Mouse (Mus musculus) large intestine, adult 2 months (tissue): ENCODE data around the gene Sema3a. TPM values are rescaled to one million over a fixed set of nuclear protein-coding genes. Genes with fewer than 3 reads are reported as not detected.
"Not testable (repeated sequence)": the region's sequence is repeated elsewhere in the genome, so short reads cannot be mapped to it uniquely, and the experiment has no call there.

Source experiments
- DNase-seq: peaks from one replicate; pipeline ENCODE4 v3.0.0-alpha.2; 2012; ENCODE audit warnings: low read depth, low spot score
- WGBS: fragments of 180-500 bp; shearing (Covaris S2); methylation state at CpG from one replicate; pipeline ENCODE4 v1.1.7; 2018; 5-methylcytosine and 5-hydroxymethylcytosine counted together
- polyA plus RNA-seq: library from polyadenylated mRNA; depleted of rRNA; stranded (reverse); fragments of >200 nt; gene quantifications from 2 replicates; pipeline ENCODE4 v1.2.3, GENCODE M21; 2012

The Sema3a gene
- polyA plus RNA-seq, 1 experiment = 0.29 TPM

DNA sequence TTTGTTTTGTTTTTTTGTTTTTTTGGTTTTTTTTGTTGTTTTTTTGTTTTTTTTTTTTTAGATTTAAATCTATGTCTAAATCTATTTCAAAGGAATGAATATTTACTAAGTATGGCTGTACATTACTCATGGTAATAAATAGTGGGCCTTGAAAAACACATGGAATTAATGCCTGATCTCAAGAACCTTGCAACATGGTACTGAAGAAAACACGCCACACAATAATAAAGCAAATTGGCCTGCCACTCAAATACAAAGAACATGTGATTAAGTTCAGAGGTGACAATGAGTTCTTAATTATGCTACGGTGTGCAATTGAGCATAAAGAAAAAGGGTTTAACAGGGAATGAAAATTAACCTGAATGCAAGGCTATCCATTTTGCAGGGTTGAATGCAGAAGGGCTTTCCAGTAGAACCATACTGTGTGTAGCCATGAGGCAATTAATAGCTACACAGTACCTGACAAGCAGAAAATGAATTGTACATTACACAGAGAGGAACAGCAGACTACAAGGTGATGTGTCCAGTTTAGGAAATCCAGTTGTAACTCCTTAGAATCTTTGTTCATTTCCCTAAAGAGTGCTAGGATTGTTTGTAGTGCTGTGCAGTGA lies 288.8 kb downstream of the Sema3a start:
- 82% methylated on average over 2 of the region's 2 CpGs for WGBS
- no peak for DNase-seq

DNA sequence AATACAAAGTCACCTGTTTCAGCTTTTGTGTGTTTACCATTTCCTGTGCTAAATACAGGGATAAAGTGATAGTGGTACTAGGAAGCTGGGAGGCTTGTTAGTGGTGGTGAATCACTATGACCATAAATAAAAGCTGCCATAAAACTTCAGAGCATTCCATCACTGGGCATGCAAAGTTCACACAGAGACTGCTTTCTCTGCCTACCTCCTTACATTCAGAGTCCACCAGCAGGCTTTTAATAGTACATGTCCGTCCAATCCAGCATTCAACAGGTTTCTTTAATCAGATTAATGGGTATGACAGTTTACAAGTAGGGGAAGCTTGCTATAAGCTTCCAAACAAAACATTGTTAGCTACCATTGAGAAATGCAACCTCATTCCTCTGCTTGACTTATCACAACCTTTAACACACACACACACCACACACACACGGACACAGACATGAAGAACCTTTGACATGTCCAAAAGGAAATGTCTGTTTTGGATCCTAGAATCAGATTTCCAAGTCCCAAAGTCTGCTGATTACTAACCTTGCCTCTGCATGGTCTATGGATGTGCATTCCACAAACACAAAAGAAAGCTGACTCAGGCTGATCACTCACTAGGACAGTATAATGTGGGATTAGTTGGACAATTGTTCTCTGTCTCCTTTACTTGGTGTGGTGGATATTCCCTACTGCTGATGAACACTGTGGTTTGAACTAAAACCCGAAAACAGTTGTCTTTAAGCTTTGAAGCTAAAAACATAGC lies 291.9 kb downstream of the Sema3a start:
- DNase-seq = no peak
- whole genome bisulfite sequencing = 58% methylated on average over 3 of the region's 3 CpGs

DNA sequence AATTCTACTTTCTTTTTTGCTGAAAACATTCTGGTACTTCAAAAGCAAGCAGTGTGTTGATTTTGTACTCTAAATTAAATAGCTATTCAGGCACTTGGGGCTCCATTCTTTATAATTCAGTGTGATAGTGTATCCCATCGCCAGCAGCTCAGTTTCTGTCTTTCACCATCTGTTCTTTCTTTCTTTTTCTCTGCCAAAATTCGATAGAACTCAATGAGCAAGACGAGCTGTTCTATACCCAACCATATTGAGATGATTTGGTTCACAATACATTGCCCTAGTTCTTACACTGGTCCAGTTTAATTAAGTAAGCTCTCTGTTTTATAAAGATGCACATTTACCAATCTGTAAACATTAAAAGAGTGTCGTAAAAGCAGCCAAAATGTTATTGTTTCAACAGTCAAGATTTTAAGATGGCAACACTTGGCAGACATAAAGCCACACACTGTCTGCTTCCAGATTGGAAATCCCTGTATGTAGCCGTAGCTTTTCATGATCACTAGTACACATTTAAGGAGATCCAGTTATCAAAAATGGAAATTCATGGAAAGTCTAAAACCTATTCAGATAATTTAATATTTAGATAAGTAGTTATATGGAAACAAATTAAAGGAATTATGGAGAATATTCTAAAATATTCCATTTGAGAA lies 296.2 kb downstream of the Sema3a start:
- DNase-seq = no peak
- WGBS = 66% methylated on average over 5 of the region's 5 CpGs

DNA sequence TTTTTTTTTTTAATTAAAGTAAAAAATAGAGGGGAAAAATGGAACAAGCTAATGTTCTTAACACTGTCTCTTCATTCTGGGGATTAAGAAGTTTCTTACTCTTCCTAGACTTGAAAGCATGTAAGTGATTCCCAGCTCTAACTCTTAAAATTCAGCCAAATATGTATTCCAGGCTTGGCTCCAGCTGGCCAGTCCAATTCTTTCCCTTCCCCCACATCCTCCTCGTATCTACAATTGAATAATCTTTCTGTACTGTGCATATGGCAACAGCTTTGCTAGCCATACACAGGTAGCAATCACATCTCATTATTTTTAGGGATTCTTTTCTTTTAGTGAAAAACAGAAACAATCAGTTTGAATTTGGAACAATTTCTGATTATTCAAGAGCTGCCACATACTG lies 303.5 kb downstream of the Sema3a start:
- WGBS = 36% methylated on average over 1 of the region's 1 CpGs
- no peak for DNase-seq

DNA sequence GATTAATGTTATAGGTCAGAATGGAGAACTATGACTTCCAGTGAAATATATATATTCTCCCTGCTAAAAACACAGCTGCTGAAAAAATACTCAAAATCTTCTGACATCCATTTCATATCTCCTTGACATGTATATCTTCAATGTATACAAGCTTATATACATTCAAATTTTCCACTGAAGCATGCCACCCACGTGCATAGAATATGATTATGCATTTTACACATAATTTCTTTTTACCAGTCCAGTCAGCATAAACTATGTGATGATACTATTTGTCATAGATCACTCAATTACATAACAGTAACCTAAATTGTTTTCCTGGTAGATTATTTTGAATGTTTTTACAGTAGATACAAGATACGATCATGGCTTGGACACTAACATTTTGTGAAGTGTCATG lies 306.6 kb downstream of the Sema3a start:
- WGBS = 74% methylated on average over 2 of the region's 2 CpGs

DNA sequence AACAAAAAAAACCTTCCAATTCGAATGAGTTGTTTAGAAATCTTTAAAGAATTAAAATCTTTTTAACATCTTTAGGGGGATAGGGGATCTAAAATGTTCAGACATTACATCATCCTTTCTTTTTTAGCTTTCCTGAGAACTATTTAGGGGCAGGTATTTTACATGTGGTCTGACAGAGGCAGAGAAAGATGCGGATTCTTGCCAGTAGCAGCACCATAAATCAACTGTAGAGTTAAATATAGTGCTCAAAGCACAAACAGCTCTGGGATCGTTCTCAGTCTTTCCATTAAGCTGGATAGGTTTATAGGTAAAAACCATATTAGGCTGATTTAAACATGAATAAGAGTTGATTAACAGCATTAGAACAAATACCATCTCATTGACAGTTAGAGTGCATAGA lies 307.4 kb downstream of the Sema3a start:
- no peak for DNase-seq
- 37% methylated on average over 3 of the region's 3 CpGs for WGBS

More for the DNA sequence above, 306.6 kb downstream of the Sema3a start:
- DNase-seq = no peak

DNA sequence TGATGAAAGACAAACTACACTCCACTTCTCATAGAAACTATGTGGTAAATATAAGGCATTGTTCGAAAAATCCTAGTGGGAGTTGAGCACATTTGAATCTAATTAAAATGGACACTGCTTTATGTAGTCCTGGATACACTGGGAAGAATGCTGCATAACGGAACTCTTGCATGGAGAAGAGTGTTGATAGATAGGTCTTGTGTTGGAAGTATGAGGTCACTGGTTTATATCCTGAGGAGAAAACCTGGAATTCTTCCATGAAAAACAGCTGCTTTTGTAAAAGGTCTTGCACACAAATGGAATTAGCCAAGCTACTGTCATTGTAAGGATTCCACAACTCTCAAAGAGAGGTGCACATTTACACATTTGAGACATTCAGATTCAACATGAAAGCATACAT lies 308.1 kb downstream of the Sema3a start:
- WGBS = 69% methylated on average over 2 of the region's 2 CpGs
- DNase-seq = no peak

DNA sequence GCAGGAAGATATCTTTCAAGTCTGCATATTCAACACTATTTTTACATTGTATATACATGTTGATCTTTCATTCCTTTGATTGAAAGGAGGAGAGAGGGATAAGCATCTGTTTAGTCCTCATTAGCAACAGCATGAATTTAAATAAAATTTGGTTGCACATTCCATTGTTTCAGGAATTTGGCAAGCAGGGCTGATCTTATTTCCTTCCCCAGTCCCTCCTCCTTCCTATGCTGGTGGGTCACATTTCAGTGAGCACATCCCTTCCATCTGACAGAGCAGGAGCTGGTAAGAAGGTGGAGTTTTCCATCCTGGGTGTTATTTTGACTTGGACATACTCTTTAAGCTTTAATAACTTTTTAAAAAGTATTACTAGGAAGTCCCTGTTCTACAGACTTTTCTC lies 315.9 kb downstream of the Sema3a start:
- DNase-seq = no peak

DNA sequence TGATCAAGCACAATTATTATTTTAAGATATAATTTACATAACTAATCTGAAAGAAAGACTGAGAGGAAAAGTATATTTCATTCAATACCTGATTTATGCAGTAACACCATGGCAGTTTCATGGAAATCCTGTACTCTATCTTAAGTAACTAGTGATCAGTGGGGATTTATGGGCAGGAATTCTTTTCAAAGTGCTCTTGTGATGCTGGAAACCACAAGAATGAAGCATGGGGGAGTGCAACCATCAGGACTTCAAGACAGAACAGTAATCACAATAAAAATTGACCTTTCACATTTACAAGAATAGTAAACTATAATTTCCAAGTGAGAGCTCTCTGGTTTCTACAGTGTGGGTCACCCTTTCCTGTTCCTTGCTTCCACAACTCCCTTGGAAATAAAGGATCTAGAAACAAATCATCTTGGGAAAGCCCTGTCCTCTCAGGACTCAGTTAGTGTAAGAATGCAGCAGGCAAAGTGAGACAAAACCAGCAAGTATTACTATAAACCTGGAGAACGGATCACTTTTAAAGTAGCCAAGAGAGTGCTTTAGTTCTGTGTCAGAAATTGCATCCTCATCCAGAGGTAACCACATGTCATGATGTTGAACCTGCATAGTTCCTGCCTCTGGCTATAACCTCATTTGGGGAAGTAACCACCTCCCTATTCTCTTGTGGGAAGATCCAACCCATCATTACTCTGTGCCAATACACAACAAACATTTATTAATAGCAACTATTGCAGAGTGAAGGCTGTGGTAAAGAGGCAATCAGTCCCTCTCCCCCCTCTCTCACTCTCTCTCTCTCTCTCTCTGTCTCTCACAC lies 335.2 kb downstream of the Sema3a start:
- DNase-seq = no peak
- 58% methylated on average over 1 of the region's 1 CpGs for WGBS

DNA sequence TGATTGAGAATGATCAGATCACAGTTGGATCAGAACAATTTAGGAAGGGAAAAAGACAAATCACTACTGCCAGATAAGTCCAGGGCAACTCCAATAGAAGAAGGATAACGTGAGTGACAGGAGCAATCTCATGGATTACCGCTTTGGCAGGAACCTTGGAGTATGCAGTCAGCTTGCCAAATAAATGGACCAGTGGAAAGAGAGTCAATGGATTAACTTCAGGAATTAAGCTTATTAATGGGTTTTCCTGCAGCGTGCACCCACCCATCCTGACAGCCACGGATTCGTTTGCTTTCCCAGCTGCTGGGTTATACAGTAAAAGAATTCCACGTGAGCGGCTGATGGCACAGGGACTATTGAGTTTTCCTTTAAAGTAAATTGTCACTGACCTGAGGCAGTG lies 343.6 kb downstream of the Sema3a start:
- DNase-seq = no peak
- WGBS = 61% methylated on average over 7 of the region's 7 CpGs

DNA sequence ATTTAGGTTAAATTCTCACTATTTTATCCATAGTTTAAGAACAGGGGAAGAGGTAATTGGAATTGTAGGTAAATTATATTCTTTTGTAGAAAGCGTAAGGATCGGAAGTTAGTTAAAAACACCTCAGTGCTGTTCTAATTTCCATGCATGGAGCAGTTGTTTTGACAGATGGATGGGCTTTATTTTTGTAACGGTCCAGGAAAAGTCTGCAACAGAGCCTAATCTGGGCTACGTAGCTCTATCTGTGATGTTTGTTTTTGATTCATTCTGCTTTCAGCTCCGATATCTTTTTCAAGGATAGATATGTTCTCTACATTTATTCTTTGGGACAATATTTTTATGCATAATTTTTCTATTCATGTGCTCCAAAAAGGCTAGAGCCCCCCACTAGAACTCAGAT lies 344.2 kb downstream of the Sema3a start:
- DNase-seq = no peak
- WGBS = 81% methylated on average over 5 of the region's 5 CpGs

DNA sequence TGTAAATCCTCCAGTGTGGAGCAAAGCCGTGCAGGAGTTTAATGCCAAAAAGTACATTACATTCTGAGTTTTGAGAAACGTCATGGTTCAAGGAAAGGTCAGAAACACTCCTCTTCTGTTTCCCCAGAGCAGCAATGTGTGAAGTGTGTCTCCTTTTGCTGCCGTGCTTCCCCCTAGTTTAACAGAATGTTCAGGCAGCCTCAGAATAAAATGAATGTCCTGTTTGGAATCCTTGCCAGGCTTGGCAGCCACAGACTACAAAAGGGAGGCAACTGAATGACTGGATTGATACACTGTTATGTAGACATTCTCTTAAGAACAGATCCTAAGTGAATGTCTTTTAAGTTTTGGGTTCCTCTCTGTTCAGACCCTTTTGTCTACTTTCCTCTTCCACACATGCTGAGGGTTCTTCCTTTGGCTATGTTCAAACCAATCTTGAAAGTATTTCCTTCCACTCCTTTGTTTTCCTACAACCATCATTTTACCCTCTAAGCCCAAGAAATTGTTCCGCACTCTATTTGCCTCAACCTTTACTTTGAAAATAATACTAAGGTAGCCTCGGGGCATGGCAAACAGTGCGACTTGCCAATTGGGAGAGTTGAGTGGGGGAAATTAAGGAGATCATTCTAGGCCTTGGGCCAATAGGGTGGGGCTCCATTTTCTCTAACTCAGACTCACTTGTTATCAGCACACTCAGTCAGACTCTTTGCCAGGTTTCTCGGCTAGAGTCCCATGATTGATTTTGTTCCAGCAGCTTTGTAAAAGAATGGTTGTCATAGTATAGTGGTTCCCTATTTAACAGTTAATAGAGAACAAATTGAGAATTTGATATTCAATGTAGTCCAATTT lies 345.1 kb downstream of the Sema3a start:
- DNase-seq = no peak
- 55% methylated on average over 7 of the region's 7 CpGs for WGBS

DNA sequence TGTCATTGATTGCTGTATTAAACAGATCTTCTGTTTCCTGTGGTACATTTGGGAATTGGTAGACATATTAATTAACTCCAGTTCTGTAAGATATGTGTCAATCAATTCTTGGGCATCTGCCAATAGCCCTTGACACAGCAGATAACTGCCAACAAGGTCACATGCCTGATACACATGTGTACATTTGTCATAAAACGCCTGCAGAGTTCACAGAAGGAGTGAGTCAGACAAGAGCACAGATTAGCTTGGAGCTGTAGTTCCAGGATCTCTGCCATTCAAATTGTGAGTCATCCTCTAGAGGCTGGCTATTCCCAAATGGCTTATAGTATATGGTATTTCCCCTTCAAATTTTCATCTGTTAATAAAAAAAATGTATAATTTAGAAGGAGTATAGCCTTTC lies 352.4 kb downstream of the Sema3a start:
- 19% methylated on average over 1 of the region's 1 CpGs for WGBS
- no peak for DNase-seq

DNA sequence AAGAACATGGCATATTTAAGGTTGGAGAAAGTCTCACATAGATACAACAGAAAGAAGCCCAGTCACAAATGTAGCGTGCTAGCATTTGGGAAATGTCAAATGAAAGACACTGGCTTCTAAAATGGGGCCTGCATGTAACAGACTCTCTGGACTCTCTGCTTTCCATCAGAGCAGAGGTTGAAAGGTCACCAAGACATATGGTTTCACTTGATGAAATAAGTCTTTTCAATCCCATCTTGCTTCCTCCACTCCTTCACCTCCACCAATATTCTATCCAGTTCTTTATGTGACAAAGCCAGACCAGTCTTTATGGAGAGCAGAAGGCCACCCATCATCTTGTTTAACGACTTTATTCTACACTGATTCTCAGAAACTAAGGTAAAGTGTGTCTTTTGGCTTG lies 363.5 kb downstream of the Sema3a start:
- DNase-seq = no peak
- WGBS = 61% methylated on average over 2 of the region's 2 CpGs

DNA sequence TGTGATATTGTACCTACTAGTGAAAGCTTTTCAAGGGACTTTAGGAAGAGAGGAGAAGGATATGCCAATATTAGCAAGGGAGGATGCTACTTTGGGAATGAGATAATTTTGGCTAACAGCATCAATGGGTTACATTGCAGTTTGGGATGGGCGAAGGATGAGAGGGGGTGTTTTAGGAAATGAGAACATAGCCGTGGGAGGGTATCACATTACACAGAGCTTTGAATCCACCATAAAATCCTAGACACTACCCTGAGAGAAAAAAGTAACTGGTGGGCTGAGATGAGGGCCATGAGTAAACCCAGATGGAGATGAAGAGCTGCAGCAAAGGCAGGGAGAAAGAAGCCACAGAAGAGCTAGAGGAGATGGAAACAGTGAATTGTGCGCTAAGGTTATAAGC lies 370.8 kb downstream of the Sema3a start:
- 79% methylated on average over 3 of the region's 3 CpGs for WGBS
- DNase-seq = not testable (repeated sequence)

DNA sequence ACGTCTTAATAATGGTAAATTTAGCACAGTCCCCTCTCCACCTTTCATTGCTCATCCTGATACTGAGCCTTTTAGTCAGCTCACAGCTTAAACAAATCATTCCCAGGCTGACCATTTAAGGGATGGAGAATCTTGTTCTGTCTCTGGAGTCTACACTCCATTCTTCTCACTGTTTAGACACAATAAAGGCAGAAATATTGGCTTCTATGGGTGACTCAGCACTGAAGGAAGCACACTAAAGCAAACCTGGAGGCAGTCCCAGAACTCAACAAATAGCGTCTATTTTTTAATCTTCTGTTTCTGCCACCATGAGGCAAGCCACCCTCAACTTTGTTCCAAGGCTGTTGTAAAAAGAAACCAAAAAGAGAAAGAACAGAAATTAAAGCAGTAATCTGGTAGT lies 374.6 kb downstream of the Sema3a start:
- DNase-seq = no peak
- WGBS = 62% methylated on average over 2 of the region's 2 CpGs

DNA sequence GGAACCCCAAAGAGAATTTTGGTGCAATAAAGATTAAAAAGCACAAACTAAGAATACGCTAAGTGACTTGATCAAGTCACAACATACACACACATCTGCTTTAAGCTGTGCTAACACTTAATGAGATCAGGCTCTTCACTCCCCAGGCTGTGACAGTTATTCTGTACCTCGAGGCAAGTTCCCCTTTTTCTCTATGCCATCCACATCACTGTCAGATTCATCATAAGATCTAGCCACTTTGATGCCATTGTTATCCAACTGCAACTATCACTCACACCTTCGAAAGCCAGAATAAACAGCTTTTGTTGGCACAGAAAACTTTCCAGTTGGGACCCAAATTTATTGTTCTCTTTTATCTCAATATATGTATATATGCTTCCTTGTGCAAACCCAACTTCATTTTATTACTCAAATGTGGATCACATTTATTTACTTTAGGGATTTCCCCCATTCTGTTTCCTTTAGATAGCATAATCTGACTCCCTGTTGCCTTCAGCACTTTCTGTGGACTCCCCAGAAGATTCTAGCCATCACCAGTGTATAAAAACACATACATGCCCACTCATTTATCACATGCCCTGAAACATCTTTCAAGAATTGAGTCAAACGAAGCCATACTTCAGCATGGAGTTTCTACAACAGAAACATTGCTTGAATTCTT lies 380.8 kb downstream of the Sema3a start:
- no peak for DNase-seq
- 32% methylated on average over 4 of the region's 4 CpGs for WGBS

DNA sequence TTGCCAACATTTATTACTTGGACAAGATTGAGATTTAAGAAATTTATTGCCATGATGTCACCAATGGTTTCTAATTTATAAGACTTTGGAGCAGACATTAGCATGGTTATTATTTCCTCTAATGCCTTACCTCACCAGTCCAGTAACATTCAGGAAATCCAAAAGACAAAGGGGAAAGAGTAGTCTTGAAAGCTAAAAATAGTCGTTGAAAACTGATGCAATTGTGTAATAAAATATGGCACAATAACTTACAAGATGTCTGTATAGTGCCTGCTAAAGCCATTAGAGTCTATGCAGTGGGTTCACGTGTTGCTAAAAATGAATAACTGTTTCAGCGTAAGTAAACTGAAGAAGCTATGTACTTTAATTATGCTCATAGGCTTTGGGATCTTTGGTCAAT lies 383.9 kb downstream of the Sema3a start:
- DNase-seq = no peak
- WGBS = 63% methylated on average over 3 of the region's 3 CpGs

DNA sequence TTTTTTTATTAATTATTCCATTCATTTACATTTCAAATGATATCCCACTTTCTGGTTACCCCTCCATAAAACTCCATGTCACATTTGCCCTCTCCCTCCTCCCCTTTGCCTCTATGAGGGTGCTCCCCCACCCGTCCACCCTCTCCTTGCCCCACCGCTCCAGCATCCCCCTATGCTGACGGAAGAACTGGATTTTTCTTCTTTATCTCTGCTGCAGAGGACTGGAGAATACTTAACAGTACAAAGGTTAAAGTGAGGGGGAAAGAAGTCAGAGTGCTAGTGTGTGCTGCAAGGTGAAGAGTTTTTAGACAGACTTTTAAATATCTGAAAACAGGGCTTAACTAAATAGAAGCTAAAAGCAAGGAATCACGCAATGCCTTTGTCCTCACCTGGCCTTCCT lies 391.8 kb downstream of the Sema3a start:
- WGBS = 86% methylated on average over 4 of the region's 4 CpGs
- no peak for DNase-seq
